Mouse (Mus musculus) liver, postnatal 0 days (tissue): Measurements from ENCODE around the gene Rps11. TPM values are rescaled to one million over a fixed set of nuclear protein-coding genes. Genes with fewer than 3 reads are reported as not detected.
"Not testable (repeated sequence)": the region's sequence is repeated elsewhere in the genome, so short reads cannot be mapped to it uniquely, and the experiment has no call there.

Source experiments
- ATAC-seq: fragments of 200-750 bp; cut with Nextera tagmentation; 2 replicates; pipeline ENCODE4 v1.8.0; 2017; ENCODE audit warnings: mild to moderate bottlenecking, moderate library complexity
- DNase-seq: peaks from one replicate; pipeline ENCODE4 v3.0.0-alpha.2; 2016
- H3K27ac ChIP-seq: fragments of 300-500 bp; sonication (generic); 2 replicates; pipeline ENCODE4 v1.5.1; 2014; ENCODE audit warnings: antibody characterized with exemption, moderate library complexity, mild to moderate bottlenecking, low read depth
- H3K27me3 ChIP-seq: fragments of 300-500 bp; sonication (generic); 2 replicates; pipeline ENCODE4 v1.6.1; 2014; ENCODE audit warnings: low read length, control low read depth, mixed read lengths; ENCODE audit not compliant: insufficient read depth
- H3K36me3 ChIP-seq: fragments of 300-500 bp; sonication (generic); replicated peaks from 2 replicates; pipeline ENCODE4 v1.6.1; 2014; ENCODE audit warnings: mild to moderate bottlenecking, control low read depth, low read length, moderate library complexity, mixed read lengths; ENCODE audit not compliant: insufficient read depth
- H3K4me1 ChIP-seq: fragments of 300-500 bp; sonication (generic); 2 replicates; pipeline ENCODE4 v1.6.1; 2014; ENCODE audit warnings: antibody characterized with exemption, mild to moderate bottlenecking, control low read depth; ENCODE audit not compliant: insufficient read depth
- H3K4me2 ChIP-seq: fragments of 300-500 bp; sonication (generic); 2 replicates; pipeline ENCODE4 v1.6.1; 2014; ENCODE audit warnings: low read depth, mild to moderate bottlenecking, low read length, moderate library complexity, mixed read lengths
- H3K4me3 ChIP-seq: fragments of 300-500 bp; sonication (generic); 2 replicates; pipeline ENCODE4 v1.5.1; 2014; ENCODE audit warnings: low read depth, low read length
- H3K9ac ChIP-seq: fragments of 300-500 bp; sonication (generic); replicated peaks from 2 replicates; pipeline ENCODE4 v1.6.1; 2014; ENCODE audit warnings: mild to moderate bottlenecking, moderate library complexity
- H3K9me3 ChIP-seq: fragments of 300-500 bp; sonication (generic); 2 replicates; pipeline ENCODE4 v1.6.1; 2016; ENCODE audit warnings: mild to moderate bottlenecking, control low read depth, low read length, mixed read lengths
- CTCF ChIP-seq: sonication (generic); IDR thresholded peaks from 2 replicates; pipeline ENCODE4 v1.5.1; 2016; ENCODE audit warnings: antibody characterized with exemption, low read depth
- EP300 ChIP-seq: IDR thresholded peaks from 2 replicates; pipeline ENCODE4 v1.6.1; 2016; ENCODE audit warnings: antibody characterized with exemption, low read depth, mild to moderate bottlenecking
- WGBS: fragments of 180-500 bp; shearing (Covaris S2); extraction: QIAGEN DNeasy Blood & Tissue Kit; methylation state at CpG from one replicate; pipeline ENCODE4 v1.1.7; 2014; ENCODE audit not compliant: insufficient replicate concordance; 5-methylcytosine and 5-hydroxymethylcytosine counted together
- polyA plus RNA-seq: library from polyadenylated mRNA; unstranded; fragments of >200 nt; fragmentation: Nextera tagmentation; extraction: Ambion mirVana; gene quantifications from 2 replicates; pipeline ENCODE4 v1.2.1, GENCODE M21; 2015

Rps11 gene
- polyA plus RNA-seq, result 681 and 696 TPM in 2 replicates

DNA sequence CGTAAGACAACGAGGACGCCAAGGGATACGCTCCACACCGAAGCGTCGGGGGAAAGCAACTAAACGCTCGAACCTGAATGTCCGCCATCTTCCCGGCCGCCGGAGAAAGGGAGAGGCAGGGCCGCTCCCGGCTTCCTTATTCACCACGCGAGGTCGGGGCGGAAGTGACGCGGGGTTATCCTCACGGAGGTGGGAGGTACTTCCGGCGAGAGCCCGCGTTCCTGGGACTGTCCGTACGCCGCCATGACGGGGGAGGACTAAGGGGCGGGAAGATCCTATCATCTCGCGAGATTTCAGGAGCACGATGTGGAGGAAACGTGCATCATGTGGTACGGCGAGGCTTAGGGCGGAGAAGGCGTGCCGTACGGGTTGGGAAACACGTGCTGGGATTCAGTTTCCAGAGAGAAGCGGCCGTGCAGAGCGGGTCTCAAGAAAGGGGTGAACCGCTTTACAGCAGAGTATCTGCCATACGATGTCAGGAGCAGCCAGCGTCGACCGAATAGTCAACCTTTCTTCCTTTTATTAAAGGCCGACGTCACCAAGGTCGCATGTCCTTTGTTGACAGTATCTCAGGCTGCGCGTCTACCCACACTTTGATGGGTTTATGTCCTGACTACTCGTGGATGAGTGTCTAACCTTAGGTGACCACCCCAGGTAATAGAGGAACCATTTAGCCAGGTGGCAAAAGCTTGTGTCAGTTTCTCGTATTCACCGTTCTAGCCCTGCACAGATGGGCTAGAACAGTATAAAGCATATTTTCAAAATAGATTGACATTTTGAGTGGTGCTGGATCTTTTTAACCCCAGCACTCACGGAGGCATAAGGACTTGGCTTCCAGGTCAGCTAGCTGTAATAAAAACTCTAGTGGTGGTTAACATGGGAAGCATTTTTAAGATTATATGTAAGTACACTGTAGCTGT is at the start of gene Rps11:
Gene Rps11, minus strand, starts transcription at position 216 of the 920 bp plus-strand sequence.
- peak; percentile 99 for DNase-seq
- H3K9me3 ChIP-seq, result no peaks in the 10 kb centered on the region
- H3K4me1 ChIP-seq, result peaks cover 55% of the 10 kb centered on the region
- peak within 1 kb of the TSS; percentile 89 for H3K27ac ChIP-seq
- ATAC-seq, result peak; percentile 78
- H3K4me3 ChIP-seq, result peak within 1 kb of the TSS; percentile 78
- TF ChIP-seq EP300 (peak; percentile 79), CTCF (no peak)
- H3K4me2 ChIP-seq, result peak within 1 kb of the TSS; percentile 89
- H3K36me3 ChIP-seq, result peaks cover 56% of the 10 kb centered on the region
- H3K9ac ChIP-seq, result peak within 1 kb of the TSS; percentile 93
- under 1% methylated on average over 59 of the region's 59 CpGs for WGBS
- H3K27me3 ChIP-seq, result no peaks in the 10 kb centered on the region

- not testable (repeated sequence) for H3K4me1 ChIP-seq, H3K36me3 ChIP-seq, H3K4me3 ChIP-seq, H3K27ac ChIP-seq, H3K4me2 ChIP-seq, DNase-seq, H3K9ac ChIP-seq, ATAC-seq
- Histone ChIP-seq H3K27me3 (peaks cover 68% of the 10 kb centered on the region), H3K9me3 (peaks cover 19% of the 10 kb centered on the region)
- WGBS, result 47% methylated on average over 1 of the region's 1 CpGs
- TF ChIP-seq CTCF, result peak; percentile 59
Observed at GRCm38 (mm10) chr7:45173772-45174171, 49.5 kb upstream of the Rps11 start.

GRCm38 (mm10) chr7:45172974-45173373 is 48.7 kb upstream of the Rps11 start:
- ATAC-seq (no peak), DNase-seq (peak; percentile 45)
- H3K9ac ChIP-seq, result no peak overlapping the region
- peaks cover 68% of the 10 kb centered on the region for H3K27me3 ChIP-seq
- H3K4me1 ChIP-seq, result no peaks in the 10 kb centered on the region
- no peak for TF ChIP-seq EP300
- TF ChIP-seq CTCF, result peak; percentile 56
- H3K4me2 ChIP-seq, result no peak overlapping the region
- H3K9me3 ChIP-seq, result peaks cover 24% of the 10 kb centered on the region
- 54% methylated on average over 7 of the region's 7 CpGs for WGBS
- H3K27ac ChIP-seq, result no peak overlapping the region
- H3K4me3 ChIP-seq, result no peak overlapping the region
- no peaks in the 10 kb centered on the region for H3K36me3 ChIP-seq

DNA sequence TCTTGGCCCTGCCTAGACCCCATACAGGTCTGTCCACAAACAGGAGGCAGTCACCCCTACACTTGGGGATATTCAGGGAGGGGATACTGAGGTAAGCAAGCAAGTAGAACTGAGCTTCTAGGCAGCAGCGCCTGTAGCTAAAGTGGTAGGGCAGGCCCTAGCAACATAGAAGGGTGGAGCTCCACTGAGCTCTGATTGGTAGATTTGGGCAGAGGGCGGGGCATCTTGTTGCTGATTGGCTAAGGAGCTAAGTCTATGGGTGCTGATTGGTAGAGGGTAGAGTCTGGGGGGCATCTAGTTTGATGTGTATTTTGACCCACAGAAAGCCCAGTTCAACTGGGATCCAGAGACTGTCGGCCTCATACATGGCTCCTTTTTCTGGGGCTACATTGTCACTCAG is 45.3 kb upstream of the Rps11 start:
- Histone ChIP-seq H3K9ac (no peak overlapping the region), H3K27me3 (peaks cover 68% of the 10 kb centered on the region), H3K4me3 (no peak overlapping the region), H3K4me2 (no peak overlapping the region), H3K9me3 (peaks cover 24% of the 10 kb centered on the region), H3K4me1 (no peaks in the 10 kb centered on the region), H3K27ac (no peak overlapping the region), H3K36me3 (no peaks in the 10 kb centered on the region)
- no peak for ATAC-seq
- no peak for TF ChIP-seq CTCF
- no peak for TF ChIP-seq EP300
- DNase-seq, result no peak
- 87% methylated on average over 3 of the region's 3 CpGs for WGBS

DNA sequence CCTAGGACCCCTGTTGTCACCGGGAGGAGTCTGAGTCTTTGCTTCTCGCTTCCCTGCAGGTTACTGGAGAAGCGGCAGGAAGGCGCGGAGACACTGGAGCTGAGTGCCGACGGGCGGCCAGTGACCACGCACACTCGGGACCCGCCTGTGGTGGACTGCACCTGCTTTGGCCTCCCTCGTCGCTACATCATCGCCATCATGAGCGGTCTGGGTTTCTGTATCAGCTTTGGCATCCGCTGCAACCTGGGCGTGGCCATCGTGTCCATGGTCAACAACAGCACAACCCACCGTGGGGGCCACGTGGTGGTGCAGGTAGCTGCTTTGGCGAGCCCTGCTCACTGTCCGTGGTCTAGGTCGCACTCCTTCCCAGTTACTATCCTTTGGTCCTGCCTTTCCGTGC is 44.4 kb upstream of the Rps11 start:
- WGBS, result 8% methylated on average over 24 of the region's 24 CpGs

GRCm38 (mm10) chr7:45167761-45168445 is 43.7 kb upstream of the Rps11 start:
- H3K4me1 ChIP-seq, result peaks cover 7% of the 10 kb centered on the region
- H3K27ac ChIP-seq, result no peak overlapping the region
- H3K36me3 ChIP-seq, result no peaks in the 10 kb centered on the region
- no peak for TF ChIP-seq EP300
- no peak for TF ChIP-seq CTCF
- 4% methylated on average over 19 of the region's 19 CpGs for WGBS
- no peak overlapping the region for H3K4me2 ChIP-seq
- no peak overlapping the region for H3K4me3 ChIP-seq
- ATAC-seq (no peak), DNase-seq (no peak)
- peaks cover 22% of the 10 kb centered on the region for H3K9me3 ChIP-seq
- H3K27me3 ChIP-seq, result peaks cover 76% of the 10 kb centered on the region
- H3K9ac ChIP-seq, result no peak overlapping the region

More for the DNA sequence above, 44.4 kb upstream of the Rps11 start:
- no peak overlapping the region for H3K4me3 ChIP-seq
- H3K27me3 ChIP-seq, result peaks cover 69% of the 10 kb centered on the region
- no peak overlapping the region for H3K9ac ChIP-seq
- H3K4me2 ChIP-seq, result no peak overlapping the region
- TF ChIP-seq EP300, result no peak
- TF ChIP-seq CTCF, result no peak
- H3K9me3 ChIP-seq, result peaks cover 24% of the 10 kb centered on the region
- no peaks in the 10 kb centered on the region for H3K36me3 ChIP-seq
- H3K4me1 ChIP-seq, result peaks cover 5% of the 10 kb centered on the region
- no peak overlapping the region for H3K27ac ChIP-seq
- ATAC-seq (no peak), DNase-seq (no peak)
